Mouse (Mus musculus) heart, adult 2 months (tissue): ENCODE measurements at regions not wholly inside any gene's neighbourhood (a gene's known extent, or its start where the extent isn't known, plus 50 kb on each side); places are given as distances from the start of the nearest gene placed in this dataset.

Experiments
- CTCF ChIP-seq: fragments of 200-600 bp; IDR thresholded peaks from 2 replicates; pipeline ENCODE4 v1.8.1; 2022; ENCODE audit warnings: antibody characterized with exemption, mild to moderate bottlenecking, moderate library complexity
- EP300 ChIP-seq: fragments of 200-500 bp; IDR thresholded peaks from 2 replicates; pipeline ENCODE4 v1.6.1; 2011; ENCODE audit warnings: low read depth, low read length, control low read depth; ENCODE audit not compliant: insufficient read depth
- POLR2A ChIP-seq: fragments of 200-500 bp; IDR thresholded peaks from 2 replicates; pipeline ENCODE4 v1.6.1; 2011; ENCODE audit warnings: mild to moderate bottlenecking, low read depth, low read length, control low read depth; ENCODE audit not compliant: insufficient read depth

DNA sequence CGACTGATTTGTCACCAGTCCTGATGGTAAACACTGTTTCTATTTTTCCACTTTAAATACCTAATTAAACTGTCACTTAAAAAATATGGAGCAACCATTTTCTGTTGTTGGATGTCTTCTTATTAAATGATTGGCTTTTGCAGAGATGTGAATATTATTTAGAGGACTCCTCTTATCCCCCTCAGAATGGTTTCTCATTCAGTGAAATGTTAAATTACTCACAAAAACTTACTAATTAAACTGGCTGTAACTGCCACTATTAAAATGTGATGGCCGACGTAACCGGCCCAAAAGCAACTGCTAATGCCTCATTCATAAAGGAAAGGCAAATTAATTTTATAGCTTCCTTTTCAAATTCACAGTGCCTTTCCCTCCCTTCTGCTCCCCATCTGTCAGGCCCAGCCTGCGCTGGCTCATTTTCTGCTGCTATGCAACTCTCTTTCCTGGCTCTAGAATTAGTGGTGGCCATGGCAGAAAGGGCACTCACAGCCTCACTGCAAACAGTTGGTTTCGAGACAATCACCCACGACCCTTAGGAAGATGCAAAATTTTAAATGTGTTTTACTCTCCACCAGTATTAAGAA lies 111.2 kb upstream of the Htr2a start:
- TF ChIP-seq CTCF, result no peak
- no peak for TF ChIP-seq EP300
- no peak for TF ChIP-seq POLR2A
